Mouse (Mus musculus) midbrain, embryonic 12.5 days (tissue): ENCODE measurements around the gene Nlk. TPM values are rescaled to one million over a fixed set of nuclear protein-coding genes. Genes with fewer than 3 reads are reported as not detected.
"Not testable (repeated sequence)": the region's sequence is repeated elsewhere in the genome, so short reads cannot be mapped to it uniquely, and the experiment has no call there.

ENCODE experiments used
- ATAC-seq: fragments of 200-750 bp; cut with Nextera tagmentation; 2 replicates; pipeline ENCODE4 v1.8.0; 2017; ENCODE audit warnings: low read depth, moderate TSS enrichment, moderate library complexity; ENCODE audit not compliant: low FRiP score
- H3K27ac ChIP-seq: fragments of 300-500 bp; sonication (generic); replicated peaks from 2 replicates; pipeline ENCODE4 v1.5.1; 2016; ENCODE audit warnings: mild to moderate bottlenecking
- H3K27me3 ChIP-seq: fragments of 300-500 bp; sonication (generic); 2 replicates; pipeline ENCODE4 v1.6.1; 2016; ENCODE audit warnings: mild to moderate bottlenecking
- H3K36me3 ChIP-seq: fragments of 300-500 bp; sonication (generic); 2 replicates; pipeline ENCODE4 v1.6.1; 2016
- H3K4me1 ChIP-seq: fragments of 300-500 bp; sonication (generic); 2 replicates; pipeline ENCODE4 v1.6.1; 2016
- H3K4me2 ChIP-seq: fragments of 300-500 bp; sonication (generic); replicated peaks from 2 replicates; pipeline ENCODE4 v1.6.1; 2016; ENCODE audit warnings: mild to moderate bottlenecking, moderate library complexity
- H3K4me3 ChIP-seq: fragments of 300-500 bp; sonication (generic); 2 replicates; pipeline ENCODE4 v1.5.1; 2016; ENCODE audit warnings: mild to moderate bottlenecking
- H3K9ac ChIP-seq: fragments of 300-500 bp; sonication (generic); replicated peaks from 2 replicates; pipeline ENCODE4 v1.6.1; 2016; ENCODE audit warnings: mild to moderate bottlenecking, moderate library complexity
- H3K9me3 ChIP-seq: fragments of 300-500 bp; sonication (generic); 2 replicates; pipeline ENCODE4 v1.6.1; 2016; ENCODE audit warnings: mild to moderate bottlenecking
- WGBS: fragments of 180-500 bp; shearing (Covaris S2); methylation state at CpG from one replicate; pipeline ENCODE4 v1.1.7; 2016; 5-methylcytosine and 5-hydroxymethylcytosine counted together
- polyA plus RNA-seq: library from polyadenylated mRNA; unstranded; fragments of >200 nt; fragmentation: Nextera tagmentation; extraction: Ambion mirVana; gene quantifications from 2 replicates; pipeline ENCODE4 v1.2.1, GENCODE M21; 2016

The Nlk gene
- polyA plus RNA-seq, 1 experiment from 2014 or later, result 25.4 TPM

GRCm38 (mm10) chr11:78536080-78536689, 161.0 kb downstream of the Nlk start, which contains the start of the genes Tnfaip1 and Ift20:
Gene Tnfaip1 (minus strand): TSS chr11:78536332.
Gene Ift20 (plus strand): TSS chr11:78536361.
- peak; percentile 98 for ATAC-seq
- H3K27ac ChIP-seq, result peak within 1 kb of the TSS; percentile 89
- H3K9me3 ChIP-seq, result no peaks in the 10 kb centered on the region
- peaks cover 29% of the 10 kb centered on the region for H3K36me3 ChIP-seq
- H3K9ac ChIP-seq, result peak within 1 kb of the TSS; percentile 80
- under 1% methylated on average over 52 of the region's 52 CpGs for WGBS
- peak within 1 kb of the TSS; percentile 79 for H3K4me3 ChIP-seq
- peak within 1 kb of the TSS; percentile 89 for H3K4me2 ChIP-seq
- H3K27me3 ChIP-seq, result no peaks in the 10 kb centered on the region
- H3K4me1 ChIP-seq, result peaks cover 27% of the 10 kb centered on the region

- WGBS, result 1% methylated on average over 23 of the region's 23 CpGs
- H3K36me3 ChIP-seq, result peaks cover 25% of the 10 kb centered on the region
- H3K4me2 ChIP-seq, result peak overlapping the region; percentile 89
- peak overlapping the region; percentile 74 for H3K9ac ChIP-seq
- H3K27me3 ChIP-seq, result no peaks in the 10 kb centered on the region
- no peaks in the 10 kb centered on the region for H3K9me3 ChIP-seq
- peak overlapping the region; percentile 89 for H3K27ac ChIP-seq
- H3K4me1 ChIP-seq, result peaks cover 27% of the 10 kb centered on the region
- H3K4me3 ChIP-seq, result peak overlapping the region; percentile 79
- ATAC-seq, result peak; percentile 31
Observed at GRCm38 (mm10) chr11:78535376-78536079, 161.6 kb downstream of the Nlk start.

GRCm38 (mm10) chr11:78534516-78534915, 162.7 kb downstream of the Nlk start:
- H3K4me1 ChIP-seq, result peaks cover 27% of the 10 kb centered on the region
- 0 out of 2 replicates have a peak overlapping the region, but pooled peaks have one; percentile 79 for H3K4me3 ChIP-seq
- no peak overlapping the region for H3K27ac ChIP-seq
- H3K27me3 ChIP-seq, result no peaks in the 10 kb centered on the region
- peak overlapping the region; percentile 89 for H3K4me2 ChIP-seq
- H3K9ac ChIP-seq, result no peak overlapping the region
- no peaks in the 10 kb centered on the region for H3K9me3 ChIP-seq
- peaks cover 25% of the 10 kb centered on the region for H3K36me3 ChIP-seq
- no peak for ATAC-seq
- WGBS, result 93% methylated on average over 4 of the region's 4 CpGs

- Histone ChIP-seq H3K36me3 (peaks cover 43% of the 10 kb centered on the region), H3K4me1 (peaks cover 12% of the 10 kb centered on the region)
- not testable (repeated sequence) for H3K9ac ChIP-seq, H3K9me3 ChIP-seq, H3K27me3 ChIP-seq, H3K4me2 ChIP-seq, H3K27ac ChIP-seq, H3K4me3 ChIP-seq, ATAC-seq
- 96% methylated on average over 10 of the region's 10 CpGs for WGBS
Observed at GRCm38 (mm10) chr11:78531515-78531914, 165.7 kb downstream of the Nlk start.

- Histone ChIP-seq H3K4me2 (no peak overlapping the region), H3K4me1 (peaks cover 12% of the 10 kb centered on the region), H3K9me3 (no peaks in the 10 kb centered on the region), H3K9ac (no peak overlapping the region), H3K27ac (no peak overlapping the region), H3K36me3 (peaks cover 47% of the 10 kb centered on the region), H3K27me3 (no peaks in the 10 kb centered on the region), H3K4me3 (no peak overlapping the region)
- WGBS, result 82% methylated on average over 6 of the region's 6 CpGs
- ATAC-seq, result no peak
Observed at GRCm38 (mm10) chr11:78531046-78531445, 166.1 kb downstream of the Nlk start.

GRCm38 (mm10) chr11:78530001-78530400, 167.2 kb downstream of the Nlk start:
- Histone ChIP-seq H3K27ac (no peak overlapping the region), H3K4me2 (no peak overlapping the region), H3K4me1 (peaks cover 7% of the 10 kb centered on the region), H3K9ac (no peak overlapping the region), H3K9me3 (no peaks in the 10 kb centered on the region), H3K36me3 (peaks cover 58% of the 10 kb centered on the region), H3K4me3 (no peak overlapping the region), H3K27me3 (no peaks in the 10 kb centered on the region)
- 92% methylated on average over 12 of the region's 12 CpGs for WGBS
- ATAC-seq, result no peak

- Histone ChIP-seq H3K4me3 (no peak overlapping the region), H3K9ac (no peak overlapping the region), H3K27ac (no peak overlapping the region), H3K36me3 (peaks cover 70% of the 10 kb centered on the region), H3K4me2 (no peak overlapping the region), H3K9me3 (no peaks in the 10 kb centered on the region), H3K27me3 (no peaks in the 10 kb centered on the region), H3K4me1 (no peaks in the 10 kb centered on the region)
- WGBS, result 80% methylated on average over 9 of the region's 9 CpGs
- no peak for ATAC-seq
Observed at GRCm38 (mm10) chr11:78528714-78529113, 168.5 kb downstream of the Nlk start.

GRCm38 (mm10) chr11:78524838-78525237, 172.3 kb downstream of the Nlk start:
- H3K4me3 ChIP-seq, result no peak overlapping the region
- no peak overlapping the region for H3K9ac ChIP-seq
- no peak overlapping the region for H3K4me2 ChIP-seq
- H3K9me3 ChIP-seq, result no peaks in the 10 kb centered on the region
- no peak overlapping the region for H3K27ac ChIP-seq
- 92% methylated on average over 2 of the region's 2 CpGs for WGBS
- no peak for ATAC-seq
- H3K4me1 ChIP-seq, result no peaks in the 10 kb centered on the region
- H3K36me3 ChIP-seq, result peaks cover 96% of the 10 kb centered on the region
- H3K27me3 ChIP-seq, result no peaks in the 10 kb centered on the region

GRCm38 (mm10) chr11:78523241-78523955, 173.8 kb downstream of the Nlk start:
- Histone ChIP-seq H3K27ac (no peak overlapping the region), H3K4me1 (no peaks in the 10 kb centered on the region), H3K9ac (no peak overlapping the region), H3K36me3 (peaks cover 96% of the 10 kb centered on the region), H3K9me3 (no peaks in the 10 kb centered on the region), H3K4me2 (no peak overlapping the region), H3K27me3 (no peaks in the 10 kb centered on the region), H3K4me3 (no peak overlapping the region)
- 78% methylated on average over 9 of the region's 9 CpGs for WGBS
- ATAC-seq, result no peak

- Histone ChIP-seq H3K4me3 (no peak overlapping the region), H3K4me1 (no peaks in the 10 kb centered on the region), H3K27ac (no peak overlapping the region), H3K27me3 (no peaks in the 10 kb centered on the region), H3K36me3 (peaks cover 96% of the 10 kb centered on the region), H3K9me3 (no peaks in the 10 kb centered on the region), H3K4me2 (no peak overlapping the region), H3K9ac (no peak overlapping the region)
- no peak for ATAC-seq
- 88% methylated on average over 1 of the region's 1 CpGs for WGBS
Observed at GRCm38 (mm10) chr11:78522481-78522997, 174.6 kb downstream of the Nlk start.

- Histone ChIP-seq H3K4me3 (no peak overlapping the region), H3K27me3 (no peaks in the 10 kb centered on the region), H3K4me2 (no peak overlapping the region), H3K36me3 (peaks cover 92% of the 10 kb centered on the region), H3K4me1 (no peaks in the 10 kb centered on the region), H3K9me3 (no peaks in the 10 kb centered on the region), H3K27ac (no peak overlapping the region), H3K9ac (no peak overlapping the region)
- 98% methylated on average over 3 of the region's 3 CpGs for WGBS
- ATAC-seq, result no peak
Observed at GRCm38 (mm10) chr11:78521880-78522279, 175.3 kb downstream of the Nlk start.

- peaks cover 90% of the 10 kb centered on the region for H3K36me3 ChIP-seq
- no peaks in the 10 kb centered on the region for H3K27me3 ChIP-seq
Observed at GRCm38 (mm10) chr11:78518931-78519330, 178.2 kb downstream of the Nlk start.

More at GRCm38 (mm10) chr11:78518931-78519330, 178.2 kb downstream of the Nlk start:
- Histone ChIP-seq H3K9ac (no peak overlapping the region), H3K4me3 (no peak overlapping the region), H3K4me2 (no peak overlapping the region), H3K9me3 (no peaks in the 10 kb centered on the region), H3K4me1 (peaks cover under 1% of the 10 kb centered on the region; the same call in 1 of the 2 replicates), H3K27ac (no peak overlapping the region)
- 91% methylated on average over 10 of the region's 10 CpGs for WGBS
- ATAC-seq, result no peak
